Mouse (Mus musculus) midbrain, embryonic 10.5 days (tissue): ENCODE results near the gene Tnrc6b. TPM values are rescaled to one million over a fixed set of nuclear protein-coding genes. Genes with fewer than 3 reads are reported as not detected.

Experiments used
- DNase-seq: peaks from one replicate; pipeline ENCODE4 v3.0.0-alpha.2; 2017; ENCODE audit warnings: low spot score
- H3K27ac ChIP-seq: fragments of 300-500 bp; sonication (generic); replicated peaks from 2 replicates; pipeline ENCODE4 v1.5.1; 2016; ENCODE audit warnings: mild to moderate bottlenecking
- H3K27me3 ChIP-seq: fragments of 300-500 bp; sonication (generic); 2 replicates; pipeline ENCODE4 v1.6.1; 2016; ENCODE audit warnings: low read depth, mild to moderate bottlenecking; ENCODE audit not compliant: poor library complexity, severe bottlenecking
- H3K36me3 ChIP-seq: fragments of 300-500 bp; sonication (generic); 2 replicates; pipeline ENCODE4 v1.6.1; 2016; ENCODE audit warnings: mild to moderate bottlenecking, moderate library complexity
- H3K4me1 ChIP-seq: fragments of 300-500 bp; sonication (generic); 2 replicates; pipeline ENCODE4 v1.6.1; 2016
- H3K4me3 ChIP-seq: fragments of 300-500 bp; sonication (generic); 2 replicates; pipeline ENCODE4 v1.5.1; 2016; ENCODE audit warnings: mild to moderate bottlenecking, moderate library complexity
- H3K9me3 ChIP-seq: fragments of 300-500 bp; sonication (generic); replicated peaks from 2 replicates; pipeline ENCODE4 v1.6.1; 2016; ENCODE audit warnings: mild to moderate bottlenecking
- WGBS: fragments of 180-500 bp; shearing (Covaris S2); methylation state at CpG from one replicate; pipeline ENCODE4 v1.1.7; 2016; 5-methylcytosine and 5-hydroxymethylcytosine counted together
- polyA plus RNA-seq: library from polyadenylated mRNA; unstranded; fragments of >200 nt; fragmentation: Nextera tagmentation; extraction: Ambion mirVana; gene quantifications from 2 replicates; pipeline ENCODE4 v1.2.1, GENCODE M21; 2016

Tnrc6b gene
- polyA plus RNA-seq, 1 experiment from 2014 or later = 43.5 TPM

DNA sequence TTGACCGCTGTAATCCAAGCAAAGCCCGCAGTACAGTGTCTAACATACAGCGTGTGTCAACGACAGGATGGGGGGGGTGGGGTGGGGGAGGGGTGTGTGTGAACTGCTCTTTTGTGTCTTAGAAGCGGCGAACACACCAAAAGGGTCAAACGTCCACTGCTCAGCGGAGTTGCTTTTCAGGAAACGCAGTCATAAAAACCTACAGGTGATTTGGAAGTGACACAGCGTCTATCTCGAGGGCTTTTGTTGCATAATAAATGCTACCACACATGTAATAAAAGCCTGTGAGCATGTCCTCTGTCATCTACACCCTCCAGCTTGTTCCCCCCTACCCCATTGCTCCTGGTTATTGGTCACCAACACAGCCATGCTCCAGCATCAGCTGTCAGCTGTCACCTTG lies 4.5 kb upstream of the Tnrc6b start:
- peaks cover 17% of the 10 kb centered on the region for H3K27me3 ChIP-seq
- H3K4me3 ChIP-seq = peak overlapping the region; percentile 43
- H3K4me1 ChIP-seq = peaks cover 30% of the 10 kb centered on the region
- H3K36me3 ChIP-seq = no peaks in the 10 kb centered on the region
- no peaks in the 10 kb centered on the region for H3K9me3 ChIP-seq
- DNase-seq = no peak
- H3K27ac ChIP-seq = peak overlapping the region; percentile 55
- WGBS = 44% methylated on average over 11 of the region's 11 CpGs

DNA sequence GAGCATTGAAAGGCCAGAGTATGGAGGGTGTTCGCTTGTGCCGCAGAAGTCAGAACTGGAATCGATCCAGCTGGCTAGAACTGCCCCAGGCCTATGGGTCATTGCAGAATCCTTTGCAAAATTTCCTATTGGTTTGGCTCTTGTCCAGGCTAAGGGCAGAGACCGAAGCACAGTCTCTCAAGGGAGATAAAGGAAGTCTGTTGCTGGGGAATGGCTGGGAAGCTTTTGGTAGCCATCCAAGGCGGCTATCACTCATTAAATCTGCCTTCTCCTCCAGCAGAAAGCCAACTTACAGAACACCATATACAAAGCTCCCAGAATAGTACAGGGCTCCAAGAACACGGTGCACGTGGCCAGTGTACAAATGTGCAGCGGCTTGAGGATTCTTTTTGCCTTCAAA lies 4.0 kb upstream of the Tnrc6b start:
- H3K27me3 ChIP-seq = peaks cover 12% of the 10 kb centered on the region; the same call in 1 of the 2 replicates
- H3K9me3 ChIP-seq = no peaks in the 10 kb centered on the region
- H3K27ac ChIP-seq = no peak overlapping the region
- WGBS = 89% methylated on average over 8 of the region's 8 CpGs
- H3K4me1 ChIP-seq = peaks cover 35% of the 10 kb centered on the region
- DNase-seq = no peak
- H3K4me3 ChIP-seq = no peak overlapping the region
- H3K36me3 ChIP-seq = no peaks in the 10 kb centered on the region

DNA sequence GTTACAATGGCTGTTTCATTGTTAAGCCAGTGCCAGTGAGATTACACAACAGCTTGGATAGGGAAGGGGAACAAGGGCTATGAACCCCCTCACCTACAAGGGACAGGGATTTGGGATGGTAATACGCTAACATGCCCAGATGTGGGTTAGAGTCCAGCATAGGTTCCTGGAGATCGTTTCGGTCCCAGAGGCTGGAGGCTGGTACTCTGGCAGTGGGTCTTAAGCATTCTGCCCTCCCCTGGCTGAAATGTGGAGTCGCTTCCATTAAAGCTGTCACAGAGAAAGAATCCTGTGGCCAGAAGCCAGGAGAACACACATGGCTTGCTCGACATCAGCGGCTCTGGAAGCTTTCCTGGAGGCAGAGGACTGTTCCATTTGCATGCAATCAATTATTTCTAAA lies 1.5 kb upstream of the Tnrc6b start:
- H3K27me3 ChIP-seq = 0 out of 2 replicates have a peak, but pooled peaks cover 8% of the 10 kb centered on the region
- WGBS = 68% methylated on average over 6 of the region's 6 CpGs
- no peak overlapping the region for H3K27ac ChIP-seq
- DNase-seq = no peak
- H3K9me3 ChIP-seq = no peaks in the 10 kb centered on the region
- H3K36me3 ChIP-seq = no peaks in the 10 kb centered on the region
- H3K4me1 ChIP-seq = peaks cover 36% of the 10 kb centered on the region
- no peak overlapping the region for H3K4me3 ChIP-seq

GRCm38 (mm10) chr15:80710257-80710607 lies 881 bp upstream of the Tnrc6b start:
- 15% methylated on average over 5 of the region's 5 CpGs for WGBS
- H3K27me3 ChIP-seq = 0 out of 2 replicates have a peak, but pooled peaks cover 5% of the 10 kb centered on the region
- peak overlapping the region; percentile 92; the same call in 1 of the 2 replicates for H3K27ac ChIP-seq

GRCm38 (mm10) chr15:80711401-80712151 lies 463 bp downstream of the Tnrc6b start:
- peak overlapping the region; percentile 92 for H3K27ac ChIP-seq
- DNase-seq = peak; percentile 59
- no peaks in the 10 kb centered on the region for H3K36me3 ChIP-seq
- 2% methylated on average over 69 of the region's 106 CpGs for whole genome bisulfite sequencing
- H3K4me3 ChIP-seq = peak overlapping the region; percentile 95
- no peaks in the 10 kb centered on the region for H3K27me3 ChIP-seq
- H3K4me1 ChIP-seq = peaks cover 23% of the 10 kb centered on the region
- no peaks in the 10 kb centered on the region for H3K9me3 ChIP-seq

More at GRCm38 (mm10) chr15:80710257-80710607, 881 bp upstream of the Tnrc6b start:
- H3K4me3 ChIP-seq = peak overlapping the region; percentile 95
- peaks cover 33% of the 10 kb centered on the region for H3K4me1 ChIP-seq
- DNase-seq = no peak
- no peaks in the 10 kb centered on the region for H3K36me3 ChIP-seq
- no peaks in the 10 kb centered on the region for H3K9me3 ChIP-seq

GRCm38 (mm10) chr15:80714299-80714698 lies 3.2 kb downstream of the Tnrc6b start:
- DNase-seq = no peak
- Histone ChIP-seq H3K36me3 (no peaks in the 10 kb centered on the region), H3K9me3 (no peaks in the 10 kb centered on the region), H3K27ac (no peak overlapping the region), H3K4me1 (peaks cover 21% of the 10 kb centered on the region), H3K4me3 (no peak overlapping the region), H3K27me3 (no peaks in the 10 kb centered on the region)
- 78% methylated on average over 4 of the region's 4 CpGs for WGBS

- Histone ChIP-seq H3K4me1 (peaks cover 11% of the 10 kb centered on the region), H3K27ac (no peak overlapping the region), H3K9me3 (no peaks in the 10 kb centered on the region), H3K27me3 (no peaks in the 10 kb centered on the region), H3K4me3 (no peak overlapping the region), H3K36me3 (no peaks in the 10 kb centered on the region)
- DNase-seq = no peak
- WGBS = 85% methylated on average over 8 of the region's 8 CpGs
Measured at GRCm38 (mm10) chr15:80716631-80717135, 5.6 kb downstream of the Tnrc6b start.

GRCm38 (mm10) chr15:80717431-80717830 lies 6.3 kb downstream of the Tnrc6b start:
- H3K27ac ChIP-seq = no peak overlapping the region

DNA sequence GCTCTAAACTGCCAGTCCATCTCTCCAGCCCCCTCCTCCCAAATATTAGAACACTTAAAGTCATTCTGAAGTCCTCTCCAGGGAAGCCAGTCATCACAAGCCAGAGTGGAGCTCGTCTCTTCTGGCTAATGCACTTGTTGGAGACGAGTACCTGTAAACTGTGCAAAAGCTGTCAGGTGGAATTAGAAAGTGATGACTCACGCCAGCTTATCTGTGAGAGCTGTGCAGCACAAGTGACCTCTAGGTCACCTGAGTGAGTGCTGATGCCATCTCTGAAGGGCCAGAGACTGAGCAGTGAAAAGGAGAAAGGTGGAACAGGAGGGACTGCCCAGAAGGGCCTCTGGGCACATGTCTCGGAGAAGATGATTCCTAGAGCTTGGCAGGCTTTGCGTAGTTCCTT lies 9.1 kb downstream of the Tnrc6b start:
- no peaks in the 10 kb centered on the region for H3K4me1 ChIP-seq
- H3K27me3 ChIP-seq = no peaks in the 10 kb centered on the region
- no peak overlapping the region for H3K27ac ChIP-seq
- H3K4me3 ChIP-seq = no peak overlapping the region
- WGBS = 83% methylated on average over 5 of the region's 5 CpGs
- no peak for DNase-seq
- H3K36me3 ChIP-seq = no peaks in the 10 kb centered on the region
- no peaks in the 10 kb centered on the region for H3K9me3 ChIP-seq

More at GRCm38 (mm10) chr15:80717431-80717830, 6.3 kb downstream of the Tnrc6b start:
- WGBS = 63% methylated on average over 1 of the region's 1 CpGs
- H3K36me3 ChIP-seq = no peaks in the 10 kb centered on the region
- no peak overlapping the region for H3K4me3 ChIP-seq
- H3K9me3 ChIP-seq = no peaks in the 10 kb centered on the region
- peaks cover 4% of the 10 kb centered on the region for H3K4me1 ChIP-seq
- no peak for DNase-seq
- no peaks in the 10 kb centered on the region for H3K27me3 ChIP-seq

- Histone ChIP-seq H3K9me3 (no peaks in the 10 kb centered on the region), H3K27ac (no peak overlapping the region), H3K27me3 (no peaks in the 10 kb centered on the region), H3K36me3 (no peaks in the 10 kb centered on the region), H3K4me1 (no peaks in the 10 kb centered on the region), H3K4me3 (no peak overlapping the region)
- WGBS = 90% methylated on average over 6 of the region's 6 CpGs
- DNase-seq = no peak
Measured at GRCm38 (mm10) chr15:80721861-80722260, 10.7 kb downstream of the Tnrc6b start.

- Histone ChIP-seq H3K4me3 (no peak overlapping the region), H3K27ac (no peak overlapping the region), H3K27me3 (no peaks in the 10 kb centered on the region), H3K4me1 (no peaks in the 10 kb centered on the region), H3K36me3 (no peaks in the 10 kb centered on the region), H3K9me3 (no peaks in the 10 kb centered on the region)
- WGBS = 69% methylated on average over 3 of the region's 3 CpGs
- no peak for DNase-seq
Measured at GRCm38 (mm10) chr15:80722366-80722765, 11.3 kb downstream of the Tnrc6b start.

DNA sequence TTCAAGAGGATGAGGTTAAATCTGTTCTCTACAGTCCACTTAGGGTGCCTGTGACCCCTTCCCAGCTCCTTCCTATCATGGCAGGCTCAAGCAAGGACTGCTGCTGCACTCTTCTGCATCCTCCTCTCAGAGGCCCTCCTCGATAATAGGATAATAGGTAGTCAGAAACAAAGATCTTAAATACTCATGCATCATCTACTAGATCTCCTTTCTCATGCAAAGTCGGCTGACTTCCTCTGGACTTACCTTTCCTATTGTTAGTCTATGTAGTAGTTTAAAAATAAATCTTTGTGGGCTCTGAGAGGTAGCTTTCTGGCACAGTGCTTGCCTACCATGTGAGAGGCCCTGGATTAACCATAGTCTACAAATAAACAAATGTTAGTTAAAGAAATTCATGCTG lies 18.4 kb downstream of the Tnrc6b start:
- H3K27ac ChIP-seq = no peak overlapping the region
- no peaks in the 10 kb centered on the region for H3K27me3 ChIP-seq
- no peak overlapping the region for H3K4me3 ChIP-seq
- no peaks in the 10 kb centered on the region for H3K9me3 ChIP-seq
- 70% methylated on average over 2 of the region's 2 CpGs for WGBS
- H3K4me1 ChIP-seq = peaks cover 9% of the 10 kb centered on the region
- DNase-seq = no peak
- H3K36me3 ChIP-seq = no peaks in the 10 kb centered on the region

- Histone ChIP-seq H3K36me3 (no peaks in the 10 kb centered on the region), H3K4me3 (no peak overlapping the region), H3K4me1 (peaks cover 9% of the 10 kb centered on the region), H3K9me3 (no peaks in the 10 kb centered on the region), H3K27ac (no peak overlapping the region), H3K27me3 (no peaks in the 10 kb centered on the region)
- DNase-seq = no peak
- WGBS = 90% methylated on average over 1 of the region's 1 CpGs
Measured at GRCm38 (mm10) chr15:80731043-80731442, 19.9 kb downstream of the Tnrc6b start.
